ENCODE assay signal across 17 mouse cellular contexts in genomic region chr11:74883098-74883497, GRCm38 (mm10). TPM values are rescaled to one million over a fixed set of nuclear protein-coding genes. Genes with fewer than 3 reads are reported as not detected.
A peak's percentile ranks its signal among the peaks of the same experiment; 100 is the strongest.
DNase-seq lines count a peak whose midpoint lies in the region; ATAC-seq and TF ChIP-seq lines count a peak whose summit lies in the region.
"Had no signal": no experiment of that assay in that cellular context is flagged by ENCODE, and none has a peak within 500 bp of the region (broad histone marks: within the 10 kb centered on the region; RNA-seq: fewer than 3 reads in every experiment).

No protein-coding gene starts in this region.

- 92% methylated on average over 10 of the region's 10 CpGs for WGBS in forebrain, embryonic 14.5 days
- WGBS in forebrain, embryonic 15.5 days = 86% methylated on average over 10 of the region's 10 CpGs

- no peaks in the 10 kb centered on the region for H3K36me3 ChIP-seq in forebrain, embryonic 14.5 days (ENCODE audit: control insufficient read depth, insufficient read depth, low read length)
- no peaks in the 10 kb centered on the region for H3K36me3 ChIP-seq in forebrain, embryonic 15.5 days

- TF ChIP-seq CTCF in brain, embryonic 14.5 days (IDR thresholded peaks at IDR 0.05; ENCODE audit: borderline replicate concordance, extremely low read depth, insufficient read depth, insufficient read length) = no peak

- H3K9ac ChIP-seq in forebrain, embryonic 14.5 days (ENCODE audit: low read length) = no peak overlapping the region
- H3K9ac ChIP-seq in forebrain, embryonic 15.5 days (replicated peaks) = no peak overlapping the region
- H3K9ac ChIP-seq: forebrain, embryonic 13.5 days; midbrain, embryonic 13.5 days had no signal

- no peaks in the 10 kb centered on the region for H3K27me3 ChIP-seq in forebrain, embryonic 14.5 days (replicated peaks; ENCODE audit: control insufficient read depth, insufficient read depth, low read length)
- H3K27me3 ChIP-seq in forebrain, embryonic 15.5 days = no peaks in the 10 kb centered on the region
- H3K27me3 ChIP-seq: forebrain, embryonic 13.5 days; midbrain, embryonic 13.5 days; Patski had no signal

- H3K4me1 ChIP-seq in forebrain, embryonic 14.5 days (ENCODE audit: control insufficient read depth, insufficient read depth, low read length) = no peaks in the 10 kb centered on the region
- H3K4me1 ChIP-seq in forebrain, embryonic 15.5 days = no peaks in the 10 kb centered on the region

- H3K4me2 ChIP-seq in forebrain, embryonic 14.5 days (ENCODE audit: low read length) = no peak overlapping the region
- no peak overlapping the region for H3K4me2 ChIP-seq in forebrain, embryonic 15.5 days (replicated peaks)
- H3K4me2 ChIP-seq: forebrain, embryonic 13.5 days; midbrain, embryonic 13.5 days had no signal

- peak; percentile 41 for DNase-seq in forebrain, embryonic 14.5 days (ENCODE audit: low spot score)
- peak; percentile 94 for DNase-seq in left cerebral cortex, postnatal 4 days
- no peak for DNase-seq in left cerebral cortex, adult 18-20 months (ENCODE audit: low spot score in 2 of 2)
- DNase-seq in brain, embryonic 14.5 days (ENCODE audit: low read depth) = peak; percentile 59
- DNase-seq in cerebellum, postnatal 10 days = peak; percentile 97 to 98
- DNase-seq in thymus, adult 18-20 months = no peak
- DNase-seq in lung, postnatal 10 days = no peak
- DNase-seq: embryo, embryonic 11 days; heart, postnatal 14 days; lung, adult 2 months; right cerebral cortex, postnatal 4 days; thymus, adult 2 months had no signal

- intact Hi-C loops in left cerebral cortex, postnatal 4 days (cut with DNase I) = no loop called here

- no peak overlapping the region for H3K27ac ChIP-seq in forebrain, embryonic 14.5 days (ENCODE audit: low read depth, low read length)
- H3K27ac ChIP-seq in forebrain, embryonic 15.5 days (replicated peaks) = no peak overlapping the region
- H3K27ac ChIP-seq: forebrain, embryonic 13.5 days; macrophage; midbrain, embryonic 13.5 days had no signal

- no peak for ATAC-seq in forebrain, embryonic 14.5 days
- no peak for ATAC-seq in forebrain, embryonic 15.5 days (replicated peaks)
- ATAC-seq: forebrain, embryonic 13.5 days; midbrain, embryonic 13.5 days; Patski had no signal

- no peak overlapping the region for H3K4me3 ChIP-seq in forebrain, embryonic 14.5 days (ENCODE audit: low read depth, low read length)
- H3K4me3 ChIP-seq in forebrain, embryonic 15.5 days = no peak overlapping the region
- H3K4me3 ChIP-seq: forebrain, embryonic 13.5 days; midbrain, embryonic 13.5 days had no signal

- no peaks in the 10 kb centered on the region for H3K9me3 ChIP-seq in forebrain, embryonic 14.5 days (replicated peaks; ENCODE audit: control insufficient read depth, low read length)
- no peaks in the 10 kb centered on the region for H3K9me3 ChIP-seq in forebrain, embryonic 15.5 days
- H3K9me3 ChIP-seq: forebrain, embryonic 13.5 days; midbrain, embryonic 13.5 days had no signal

- no peak for TF ChIP-seq POLR2A in brain, embryonic 14.5 days (IDR thresholded peaks at IDR 0.05; ENCODE audit: borderline replicate concordance, extremely low read depth, insufficient read depth, insufficient read length, poor library complexity, severe bottlenecking)

RNA-seq across cellular contexts. Expression of gene Sgsm2, which starts 13.8 kb away (rescaled TPM):
- 8.3 and 10.6 TPM in 2 replicates for polyA plus RNA-seq in forebrain, embryonic 14.5 days (2014; fragmentation: Nextera tagmentation; extraction: Ambion mirVana)
- 14.3 and 14.6 TPM in 2 replicates for polyA plus RNA-seq in forebrain, embryonic 15.5 days (2015; fragmentation: Nextera tagmentation; extraction: Ambion mirVana)
- total RNA-seq in left cerebral cortex, postnatal 4 days (2021) = 10 to 100 TPM; 65.3 to 72.8 TPM
- total RNA-seq in left cerebral cortex, adult 18-20 months (2021) = 10 to 100 TPM; 85.2 to 93.8 TPM
- polyA plus RNA-seq in brain, embryonic 14.5 days (2012; rRNA removed) = 52.4 and 63.2 TPM in 2 replicates

RNA-seq across cellular contexts. Expression of gene Tsr1, which starts 14.8 kb away (rescaled TPM):
- polyA plus RNA-seq in forebrain, embryonic 14.5 days (2014; fragmentation: Nextera tagmentation; extraction: Ambion mirVana) = 33.2 and 38.2 TPM in 2 replicates
- polyA plus RNA-seq in forebrain, embryonic 15.5 days (2015; fragmentation: Nextera tagmentation; extraction: Ambion mirVana) = 34.4 and 34.5 TPM in 2 replicates
- 10 to 100 TPM; 37.7 to 42.4 TPM for total RNA-seq in left cerebral cortex, postnatal 4 days (2021)
- total RNA-seq in left cerebral cortex, adult 18-20 months (2021) = 10 to 100 TPM; 29.9 to 31.1 TPM
- polyA plus RNA-seq in brain, embryonic 14.5 days (2012; rRNA removed) = 20.5 and 25.0 TPM in 2 replicates

RNA-seq across cellular contexts. Expression of gene Smg6, which starts 42.5 kb away (rescaled TPM):
- polyA plus RNA-seq in forebrain, embryonic 14.5 days (2014; fragmentation: Nextera tagmentation; extraction: Ambion mirVana) = 12.9 and 13.7 TPM in 2 replicates
- polyA plus RNA-seq in forebrain, embryonic 15.5 days (2015; fragmentation: Nextera tagmentation; extraction: Ambion mirVana) = 18.4 and 19.0 TPM in 2 replicates
- 10 to 100 TPM; 30.5 to 31.2 TPM for total RNA-seq in left cerebral cortex, postnatal 4 days (2021)
- 10 to 100 TPM; 30.3 to 31.4 TPM for total RNA-seq in left cerebral cortex, adult 18-20 months (2021)
- 35.0 and 39.3 TPM in 2 replicates for polyA plus RNA-seq in brain, embryonic 14.5 days (2012; rRNA removed)

RNA-seq across cellular contexts. Expression of gene Srr, which starts 42.6 kb away (rescaled TPM):
- 45.9 and 56.0 TPM in 2 replicates for polyA plus RNA-seq in forebrain, embryonic 14.5 days (2014; fragmentation: Nextera tagmentation; extraction: Ambion mirVana)
- 41.6 and 45.1 TPM in 2 replicates for polyA plus RNA-seq in forebrain, embryonic 15.5 days (2015; fragmentation: Nextera tagmentation; extraction: Ambion mirVana)
- total RNA-seq in left cerebral cortex, postnatal 4 days (2021) = 10 to 100 TPM; 65.6 to 66.2 TPM
- total RNA-seq in left cerebral cortex, adult 18-20 months (2021) = 10 to 100 TPM; 78.6 to 83.2 TPM
- 23.3 and 33.0 TPM in 2 replicates for polyA plus RNA-seq in brain, embryonic 14.5 days (2012; rRNA removed)

RNA-seq across cellular contexts. Expression of gene Mnt, which starts 52.4 kb away (rescaled TPM):
- 6.8 and 7.6 TPM in 2 replicates for polyA plus RNA-seq in forebrain, embryonic 14.5 days (2014; fragmentation: Nextera tagmentation; extraction: Ambion mirVana)
- polyA plus RNA-seq in forebrain, embryonic 15.5 days (2015; fragmentation: Nextera tagmentation; extraction: Ambion mirVana) = 10.0 and 10.1 TPM in 2 replicates
- 10 to 100 TPM; 36.7 to 36.8 TPM for total RNA-seq in left cerebral cortex, postnatal 4 days (2021)
- 10 to 100 TPM; 35.1 to 36.0 TPM for total RNA-seq in left cerebral cortex, adult 18-20 months (2021)
- polyA plus RNA-seq in brain, embryonic 14.5 days (2012; rRNA removed) = 21.5 and 33.4 TPM in 2 replicates

Comparison
In these comparisons a context has a peak if more than half of its experiments do, and no peak if none do; other contexts are left out.
1. DNase-seq: peak in forebrain, embryonic 14.5 days (single experiment), left cerebral cortex, postnatal 4 days (single experiment), brain, embryonic 14.5 days (single experiment) and cerebellum, postnatal 10 days (2 of 2); none in left cerebral cortex, adult 18-20 months (0 of 2), thymus, adult 18-20 months (0 of 2) and lung, postnatal 10 days (single experiment).